Mouse (Mus musculus): Measurements from ENCODE around the gene Ripk4. TPM values are rescaled to one million over a fixed set of nuclear protein-coding genes. Genes with fewer than 3 reads are reported as not detected.

The Ripk4 gene
- polyA plus RNA-seq (2012; rRNA removed) = 1.2 and 1.4 TPM in 2 replicates
- polyA plus RNA-seq (2014; fragmentation: Nextera tagmentation; extraction: Ambion mirVana) = 1.8 and 2.4 TPM in 2 replicates

GRCm38 (mm10) chr16:97763061-97763989, at the start of gene Ripk4:
TSS of gene Ripk4 (minus strand) at chr16:97763787.
- Histone ChIP-seq H3K4me1 (replicated peaks; ENCODE audit: control insufficient read depth in 2 of 2, insufficient read depth in 2 of 2, low read length in 1 of 2) (peaks cover 0 to 8% of the 10 kb centered on the region in 2 experiments; a peak in 3 of 4 replicates), H3K27ac (no peak within 1 kb of the TSS), H3K27me3 (ENCODE audit: control insufficient read depth, insufficient read depth, low read length) (peaks cover 40% of the 10 kb centered on the region), H3K4me2 (ENCODE audit: low read depth) (peak within 1 kb of the TSS; percentile 25), H3K4me3 (ENCODE audit: insufficient read depth in 1 of 2, low read depth in 2 of 2, low read length in 2 of 2) (peak within 1 kb of the TSS; percentile 49), H3K9me3 (ENCODE audit: control insufficient read depth, low read length) (no peaks in the 10 kb centered on the region), H3K36me3 (replicated peaks; ENCODE audit: control insufficient read depth, insufficient read depth, low read depth) (no peaks in the 10 kb centered on the region), H3K9ac (replicated peaks) (no peak within 1 kb of the TSS)
- TF ChIP-seq CTCF (IDR thresholded peaks at IDR 0.05; ENCODE audit: low read depth) (no peak), EP300 (IDR thresholded peaks at IDR 0.05; ENCODE audit: low read depth) (no peak)
- DNase-seq (ENCODE audit: low read depth in 3 of 3, low spot score in 3 of 3) (no peak), ATAC-seq (ENCODE audit: insufficient read depth) (peak; percentile 75)
- WGBS (ENCODE audit: insufficient replicate concordance) = 2% methylated on average over 88 of the region's 88 CpGs

GRCm38 (mm10) chr16:97808881-97809280, 45.3 kb upstream of the Ripk4 start:
- DNase-seq (ENCODE audit: low read depth in 3 of 3, low spot score in 3 of 3) (no peak), ATAC-seq (ENCODE audit: insufficient read depth) (no peak)
- H3K9me3 ChIP-seq (ENCODE audit: control insufficient read depth, low read length) = no peaks in the 10 kb centered on the region
- H3K27me3 ChIP-seq (ENCODE audit: control insufficient read depth, insufficient read depth, low read length) = no peaks in the 10 kb centered on the region
- no peak overlapping the region for H3K4me2 ChIP-seq (ENCODE audit: low read depth)
- TF ChIP-seq CTCF (IDR thresholded peaks at IDR 0.05; ENCODE audit: low read depth) (no peak), EP300 (IDR thresholded peaks at IDR 0.05; ENCODE audit: low read depth) (no peak)
- H3K4me1 ChIP-seq (replicated peaks; ENCODE audit: control insufficient read depth in 2 of 2, insufficient read depth in 2 of 2, low read length in 1 of 2) = no peaks in the 10 kb centered on the region
- no peak overlapping the region for H3K4me3 ChIP-seq (ENCODE audit: insufficient read depth in 1 of 2, low read depth in 2 of 2, low read length in 2 of 2)
- H3K36me3 ChIP-seq (replicated peaks; ENCODE audit: control insufficient read depth, insufficient read depth, low read depth) = peaks cover 20% of the 10 kb centered on the region
- no peak overlapping the region for H3K9ac ChIP-seq (replicated peaks)
- WGBS (ENCODE audit: insufficient replicate concordance) = 86% methylated on average over 3 of the region's 3 CpGs
- H3K27ac ChIP-seq = no peak overlapping the region

GRCm38 (mm10) chr16:97805646-97806045, 42.1 kb upstream of the Ripk4 start:
- DNase-seq (ENCODE audit: low read depth in 3 of 3, low spot score in 3 of 3) = no peak
- Histone ChIP-seq H3K4me2 (ENCODE audit: low read depth) (no peak overlapping the region), H3K27me3 (ENCODE audit: control insufficient read depth, insufficient read depth, low read length) (no peaks in the 10 kb centered on the region), H3K9me3 (ENCODE audit: control insufficient read depth, low read length) (no peaks in the 10 kb centered on the region), H3K4me1 (replicated peaks; ENCODE audit: control insufficient read depth in 2 of 2, insufficient read depth in 2 of 2, low read length in 1 of 2) (no peaks in the 10 kb centered on the region), H3K27ac (no peak overlapping the region), H3K36me3 (replicated peaks; ENCODE audit: control insufficient read depth, insufficient read depth, low read depth) (peaks cover 21% of the 10 kb centered on the region), H3K9ac (replicated peaks) (no peak overlapping the region), H3K4me3 (ENCODE audit: insufficient read depth in 1 of 2, low read depth in 2 of 2, low read length in 2 of 2) (no peak overlapping the region)
- no peak for TF ChIP-seq CTCF (IDR thresholded peaks at IDR 0.05; ENCODE audit: low read depth)
- TF ChIP-seq EP300 (IDR thresholded peaks at IDR 0.05; ENCODE audit: low read depth) = no peak
- no peak for ATAC-seq (ENCODE audit: insufficient read depth)
- WGBS (ENCODE audit: insufficient replicate concordance) = 78% methylated on average over 3 of the region's 3 CpGs

GRCm38 (mm10) chr16:97804680-97805547, 41.3 kb upstream of the Ripk4 start:
- H3K9ac ChIP-seq (replicated peaks) = no peak overlapping the region
- H3K9me3 ChIP-seq (ENCODE audit: control insufficient read depth, low read length) = no peaks in the 10 kb centered on the region
- 67% methylated on average over 7 of the region's 7 CpGs for WGBS (ENCODE audit: insufficient replicate concordance)
- H3K4me2 ChIP-seq (ENCODE audit: low read depth) = no peak overlapping the region
- peaks cover 21% of the 10 kb centered on the region for H3K36me3 ChIP-seq (replicated peaks; ENCODE audit: control insufficient read depth, insufficient read depth, low read depth)
- DNase-seq (ENCODE audit: low read depth in 3 of 3, low spot score in 3 of 3) = peak; percentile 11 to 33 (median 32)
- H3K27ac ChIP-seq = no peak overlapping the region
- no peaks in the 10 kb centered on the region for H3K27me3 ChIP-seq (ENCODE audit: control insufficient read depth, insufficient read depth, low read length)
- H3K4me1 ChIP-seq (replicated peaks; ENCODE audit: control insufficient read depth in 2 of 2, insufficient read depth in 2 of 2, low read length in 1 of 2) = no peaks in the 10 kb centered on the region
- no peak overlapping the region for H3K4me3 ChIP-seq (ENCODE audit: insufficient read depth in 1 of 2, low read depth in 2 of 2, low read length in 2 of 2)
- ATAC-seq (ENCODE audit: insufficient read depth) = peak; percentile 35; the same call in 1 of the 2 replicates
- TF ChIP-seq EP300 (IDR thresholded peaks at IDR 0.05; ENCODE audit: low read depth) (no peak), CTCF (IDR thresholded peaks at IDR 0.05; ENCODE audit: low read depth) (peak; percentile 86)
